Mouse (Mus musculus): Measurements from ENCODE around the gene Scn1b.

The Scn1b gene

DNA sequence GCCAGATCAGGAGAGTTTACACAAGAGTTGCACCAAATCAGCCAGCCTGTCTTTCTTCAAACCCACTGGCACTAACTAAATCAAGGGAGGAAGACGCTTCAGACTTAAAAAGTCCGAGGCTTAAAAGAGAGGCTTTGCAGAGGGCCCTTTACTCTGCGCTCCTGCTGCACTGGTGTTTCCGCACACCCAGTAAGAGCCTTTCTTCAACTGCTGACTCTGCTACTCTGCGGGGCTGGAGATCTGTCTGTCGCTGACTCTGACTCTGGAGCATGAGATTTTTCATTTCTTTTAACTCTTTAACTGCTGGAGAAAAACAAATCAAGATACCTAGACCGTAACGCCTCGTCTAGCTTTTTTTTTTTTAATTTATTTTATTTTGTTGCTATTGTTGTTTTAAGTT is 42.7 kb downstream of the Scn1b start:
- DNase-seq (ENCODE audit: low read depth) = no peak

GRCm38 (mm10) chr7:31082831-31083588 is 43.8 kb downstream of the Scn1b start:
- peak; percentile 92 for DNase-seq (ENCODE audit: low read depth)

GRCm38 (mm10) chr7:31082106-31082505 is 44.7 kb downstream of the Scn1b start:
- no peak for DNase-seq (ENCODE audit: low read depth)

DNA sequence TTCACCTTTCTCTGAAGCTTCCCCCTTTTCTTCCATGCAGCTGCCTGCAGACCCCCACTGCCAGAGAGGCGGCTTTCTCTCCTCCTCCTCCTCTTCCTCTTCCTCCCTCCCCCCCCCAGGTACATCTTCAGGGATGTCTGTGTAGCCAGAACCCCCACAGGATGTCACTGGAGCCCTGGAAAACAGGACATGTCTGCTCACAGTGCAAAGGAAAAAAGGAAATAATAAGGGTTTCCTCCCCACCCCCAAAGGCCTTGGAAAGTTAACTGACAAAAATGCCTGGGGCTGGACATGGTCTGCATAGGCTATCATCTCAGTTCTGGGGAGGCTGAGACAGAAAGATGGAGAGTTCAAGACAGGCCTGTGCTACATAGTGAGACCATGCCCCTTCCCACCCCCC is 45.7 kb downstream of the Scn1b start:
- no peak for DNase-seq (ENCODE audit: low read depth)

GRCm38 (mm10) chr7:31080611-31081010 is 46.2 kb downstream of the Scn1b start:
- no peak for DNase-seq (ENCODE audit: low read depth)

DNA sequence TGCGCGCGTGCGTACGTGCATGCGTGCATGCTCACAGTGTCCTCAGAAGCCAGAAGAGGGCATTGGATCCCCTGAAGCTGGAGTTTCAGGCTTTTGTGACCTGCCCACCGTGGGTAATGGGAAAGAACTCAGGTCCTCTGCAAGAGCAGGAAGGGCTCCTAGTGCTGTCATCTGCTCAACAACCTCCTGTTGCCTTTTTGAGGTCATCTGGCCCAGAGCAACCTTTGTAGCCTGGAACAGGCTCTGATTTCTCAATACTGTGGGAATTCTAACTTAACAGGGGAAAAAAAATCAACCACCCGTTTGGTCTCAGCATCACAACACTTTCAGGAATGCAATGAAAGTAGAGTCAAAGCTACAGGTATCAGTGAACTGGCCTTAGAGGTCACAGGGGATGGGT is 47.1 kb downstream of the Scn1b start:
- no peak for DNase-seq (ENCODE audit: low read depth)

GRCm38 (mm10) chr7:31077885-31078445 is 48.8 kb downstream of the Scn1b start:
- no peak for DNase-seq (ENCODE audit: low read depth)

- DNase-seq (ENCODE audit: low read depth) = no peak
These were observed 49.3 kb downstream of the Scn1b start for GRCm38 (mm10) chr7:31077470-31077869.

DNA sequence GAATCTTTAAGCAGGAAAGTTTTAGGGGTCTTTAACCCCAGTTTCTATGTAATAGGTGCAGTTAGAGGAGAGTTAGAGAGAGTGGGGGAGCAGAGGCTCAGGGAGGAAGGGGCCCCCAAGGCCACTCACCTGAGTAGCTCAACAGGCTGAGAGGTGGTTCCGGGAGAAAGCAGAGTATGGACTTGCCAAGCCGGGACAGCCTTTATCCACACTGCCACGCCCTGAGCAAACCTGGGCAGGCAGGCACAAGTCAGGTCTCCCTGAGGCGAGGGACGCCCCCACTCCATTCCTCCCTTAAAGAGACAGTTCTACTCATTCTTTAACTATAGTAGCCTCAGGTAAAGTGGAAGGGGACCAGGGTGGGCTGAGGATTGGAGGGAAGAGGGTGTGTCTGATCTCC is 50.3 kb downstream of the Scn1b start, which contains the start of gene Fxyd3:
TSS of gene Fxyd3 (minus strand) at position 213 of the 400 bp plus-strand sequence.
- DNase-seq (ENCODE audit: low read depth) = no peak

DNA sequence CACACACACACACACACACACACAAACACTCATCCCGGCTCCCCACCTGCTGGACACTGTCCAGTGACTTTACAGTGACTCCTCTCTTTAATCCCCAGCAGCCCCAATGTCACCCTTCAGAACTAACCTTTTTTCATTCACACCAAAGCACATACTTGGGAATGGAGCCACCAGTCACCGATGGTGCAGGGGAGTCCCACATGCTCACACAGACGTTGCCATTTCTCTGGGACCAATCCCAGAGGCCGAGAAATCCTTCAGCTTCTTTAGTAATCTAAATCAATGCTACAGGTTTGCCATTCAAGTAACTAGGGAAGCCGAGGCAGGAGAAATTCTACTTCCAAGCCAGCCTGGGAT is 52.1 kb downstream of the Scn1b start:
- DNase-seq (ENCODE audit: low read depth) = no peak

DNA sequence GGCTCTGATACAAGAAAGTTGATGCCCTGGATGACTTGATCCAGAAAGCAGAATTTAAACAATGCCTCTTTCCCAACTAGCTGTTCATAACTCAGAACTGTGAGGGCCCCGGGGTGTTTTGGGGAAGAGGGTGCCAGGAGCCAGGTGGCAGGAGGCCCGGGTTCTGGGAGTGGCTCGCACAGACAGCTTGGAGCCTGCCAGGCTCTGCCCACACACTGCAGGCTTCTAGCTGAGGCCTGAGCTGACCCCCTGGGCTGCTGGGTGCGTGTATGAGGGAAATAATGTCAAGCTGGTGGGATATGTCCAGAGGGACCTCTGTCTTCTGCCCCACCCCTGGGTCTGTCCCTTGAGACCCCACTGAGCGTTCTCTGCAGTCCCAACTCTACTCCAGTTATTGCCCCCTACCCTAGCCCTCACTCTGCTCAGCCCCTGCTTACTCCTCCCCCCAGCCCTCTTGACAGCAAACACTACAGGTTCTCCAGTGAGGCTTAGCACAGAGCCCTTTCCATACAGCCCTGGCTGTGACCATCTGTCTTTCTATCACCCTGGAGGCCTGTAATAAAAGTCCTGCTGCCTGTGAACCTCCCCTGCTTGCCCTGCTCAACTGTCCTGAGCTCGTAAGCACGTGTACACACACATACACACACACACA is 52.6 kb downstream of the Scn1b start:
- peak; percentile 69 for DNase-seq (ENCODE audit: low read depth)

DNA sequence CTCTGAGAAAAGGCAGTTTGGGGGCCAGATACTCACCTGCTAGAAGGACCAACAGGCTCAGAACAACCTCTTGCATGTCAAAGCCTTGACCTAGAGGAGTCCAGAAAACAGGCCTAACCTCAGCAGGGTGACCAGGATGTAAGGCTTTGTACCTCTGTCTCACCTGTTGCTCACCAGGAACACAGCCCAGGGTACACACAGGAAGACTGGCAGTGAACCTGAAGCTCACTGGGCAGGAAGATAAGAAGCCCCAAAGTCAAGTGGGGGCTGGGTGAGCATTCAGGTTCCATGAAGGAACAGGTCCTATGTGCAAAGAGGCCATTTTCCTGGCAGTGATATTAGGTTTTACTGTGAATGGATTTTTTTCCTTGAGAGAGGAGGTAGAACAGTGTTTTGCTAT is 53.3 kb downstream of the Scn1b start:
- DNase-seq (ENCODE audit: low read depth) = no peak

DNA sequence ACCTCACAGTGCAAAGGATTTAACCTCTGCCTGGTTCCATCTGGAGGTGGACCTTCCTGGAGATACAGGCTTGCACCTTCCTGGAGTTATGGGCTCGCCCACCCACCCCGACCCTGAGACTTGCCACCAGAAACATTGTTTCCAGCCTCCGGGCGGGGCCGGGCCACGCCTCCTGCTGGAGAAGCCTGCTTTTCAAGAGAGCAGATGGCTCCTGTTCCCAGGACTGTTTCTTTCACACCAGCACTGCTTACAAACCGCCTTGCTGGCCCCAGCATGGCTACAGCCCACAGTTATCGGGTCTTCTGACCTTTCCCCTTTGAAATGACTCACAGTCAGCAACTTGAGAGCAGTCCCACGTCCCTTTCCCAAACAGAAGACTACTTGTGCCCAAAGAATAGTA is 54.5 kb downstream of the Scn1b start:
- DNase-seq (ENCODE audit: low read depth) = no peak

DNA sequence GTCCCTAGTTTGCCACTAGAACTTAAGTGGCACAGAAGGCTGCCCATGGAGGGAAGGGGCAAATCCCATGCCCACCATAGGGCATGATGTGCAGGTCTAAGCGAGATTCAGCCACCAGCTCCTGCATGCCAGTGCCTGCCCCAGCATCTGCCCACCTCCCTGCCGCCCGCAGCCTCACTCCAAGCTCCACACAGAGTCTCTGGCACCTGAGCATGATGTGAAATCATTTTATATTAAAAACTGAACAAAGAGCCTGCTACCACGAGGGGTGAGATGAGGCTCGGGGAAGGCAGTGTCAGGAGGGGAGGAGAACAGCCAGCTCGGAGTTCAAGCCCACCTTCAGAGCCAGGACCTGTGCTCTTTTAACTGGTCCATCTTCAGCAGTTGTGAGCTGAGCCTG is 56.5 kb downstream of the Scn1b start:
- no peak for DNase-seq (ENCODE audit: low read depth)

DNA sequence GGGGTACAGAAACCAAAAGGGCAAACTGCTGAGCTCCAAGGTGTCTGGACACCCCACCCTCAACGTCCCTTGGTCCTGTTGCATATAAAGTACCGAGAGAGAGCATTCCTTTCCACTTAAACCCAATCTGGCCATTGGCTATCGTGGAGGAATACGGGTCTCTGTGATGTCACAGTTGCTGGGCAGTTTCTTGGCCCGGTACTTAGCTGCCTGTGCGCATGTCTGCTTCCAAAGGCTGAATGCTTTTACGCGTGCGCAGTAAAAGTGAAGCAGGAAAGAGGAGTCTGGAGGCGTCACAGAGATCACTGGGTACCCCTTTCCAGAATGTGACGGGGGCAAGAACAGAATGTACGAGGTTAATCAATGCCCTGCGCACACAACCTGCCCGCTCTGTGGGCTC is 57.3 kb downstream of the Scn1b start:
- no peak for DNase-seq (ENCODE audit: low read depth)

- no peak for DNase-seq (ENCODE audit: low read depth)
These were observed 59.0 kb downstream of the Scn1b start for GRCm38 (mm10) chr7:31067836-31068235.
